Mouse (Mus musculus): ENCODE results near the gene Ccnc. TPM values are rescaled to one million over a fixed set of nuclear protein-coding genes. Genes with fewer than 3 reads are reported as not detected.
"Not testable (repeated sequence)": the region's sequence is repeated elsewhere in the genome, so short reads cannot be mapped to it uniquely, and the experiment has no call there.

The Ccnc gene
- total RNA-seq, 2 experiments from 2014 or later = 15.5 to 16.3 TPM

- DNase-seq (ENCODE audit: low spot score in 2 of 2) = no peak
These were observed 4.7 kb upstream of the Ccnc start for GRCm38 (mm10) chr4:21722752-21723334.

- DNase-seq (ENCODE audit: low spot score in 2 of 2) = peak in 1 of 2 experiments; percentile 22
These were observed 438 bp upstream of the Ccnc start for GRCm38 (mm10) chr4:21726912-21727614.

GRCm38 (mm10) chr4:21739169-21739568, 11.7 kb downstream of the Ccnc start:
- DNase-seq (ENCODE audit: low spot score in 2 of 2) = no peak

- DNase-seq (ENCODE audit: low spot score in 2 of 2) = not testable (repeated sequence)
These were observed 16.6 kb downstream of the Ccnc start for GRCm38 (mm10) chr4:21744142-21744541.

- DNase-seq (ENCODE audit: low spot score in 2 of 2) = no peak
These were observed 18.2 kb downstream of the Ccnc start for GRCm38 (mm10) chr4:21745723-21746122.

GRCm38 (mm10) chr4:21755123-21755789, 27.8 kb downstream of the Ccnc start:
- no peak for DNase-seq (ENCODE audit: low spot score in 2 of 2)

GRCm38 (mm10) chr4:21758860-21759259, 31.4 kb downstream of the Ccnc start:
- no peak for DNase-seq (ENCODE audit: low spot score in 2 of 2)

GRCm38 (mm10) chr4:21761416-21762160, 34.1 kb downstream of the Ccnc start:
- DNase-seq (ENCODE audit: low spot score in 2 of 2) = no peak

- no peak for DNase-seq (ENCODE audit: low spot score in 2 of 2)
These were observed 36.3 kb downstream of the Ccnc start for GRCm38 (mm10) chr4:21763827-21764226.

- DNase-seq (ENCODE audit: low spot score in 2 of 2) = no peak
These were observed 38.8 kb downstream of the Ccnc start for GRCm38 (mm10) chr4:21766171-21766862.

GRCm38 (mm10) chr4:21766863-21767304, 39.4 kb downstream of the Ccnc start, which contains the start of the genes Usp45 and Tstd3:
Usp45 (plus strand) TSS chr4:21767156.
Tstd3 (minus strand) TSS chr4:21767212.
- peak; percentile 52 to 79 for DNase-seq (ENCODE audit: low spot score in 2 of 2)

- DNase-seq (ENCODE audit: low spot score in 2 of 2) = no peak
These were observed 43.6 kb downstream of the Ccnc start for GRCm38 (mm10) chr4:21771064-21771463.

GRCm38 (mm10) chr4:21772306-21772705, 44.8 kb downstream of the Ccnc start:
- no peak for DNase-seq (ENCODE audit: low spot score in 2 of 2)

- peak; percentile 89 to 94 for DNase-seq (ENCODE audit: low spot score in 2 of 2)
These were observed 48.8 kb downstream of the Ccnc start for GRCm38 (mm10) chr4:21776091-21776945.

GRCm38 (mm10) chr4:21776946-21777265, 49.4 kb downstream of the Ccnc start:
- no peak for DNase-seq (ENCODE audit: low spot score in 2 of 2)

GRCm38 (mm10) chr4:21780816-21781726, 53.6 kb downstream of the Ccnc start:
- no peak for DNase-seq (ENCODE audit: low spot score in 2 of 2)

GRCm38 (mm10) chr4:21786268-21786667, 58.8 kb downstream of the Ccnc start:
- no peak for DNase-seq (ENCODE audit: low spot score in 2 of 2)

GRCm38 (mm10) chr4:21788903-21789302, 61.4 kb downstream of the Ccnc start:
- no peak for DNase-seq (ENCODE audit: low spot score in 2 of 2)

GRCm38 (mm10) chr4:21789836-21790235, 62.3 kb downstream of the Ccnc start:
- DNase-seq (ENCODE audit: low spot score in 2 of 2) = no peak

Data from gastrocnemius, postnatal 4 days (tissue).